Mouse (Mus musculus): Measurements from ENCODE around the gene Acnat1. TPM values are rescaled to one million over a fixed set of nuclear protein-coding genes. Genes with fewer than 3 reads are reported as not detected.

Gene Acnat1
- total and polyA plus RNA-seq, 3 experiments = not detected

Other genes with a start within 250 kb of the Acnat1 start
- not detected in 2 replicates for gene Acnat2, start 65.8 kb downstream of the Acnat1 start, total RNA-seq (2012; rRNA removed)
- not detected in 2 replicates for gene Acnat2, start 65.8 kb downstream of the Acnat1 start, total RNA-seq (2014; rRNA removed)
- not detected in 2 replicates for gene Acnat2, start 65.8 kb downstream of the Acnat1 start, polyA plus RNA-seq (2012; ENCODE audit: insufficient read length, low read depth)
- 0.04 TPM in 1 of 2 replicates, not detected in the other for gene Baat, start 32.6 kb upstream of the Acnat1 start, total RNA-seq (2012; rRNA removed)
- gene Baat, start 32.6 kb upstream of the Acnat1 start, total RNA-seq (2014; rRNA removed) = 0.18 TPM in 1 of 2 replicates, not detected in the other
- gene Baat, start 32.6 kb upstream of the Acnat1 start, polyA plus RNA-seq (2012; ENCODE audit: insufficient read length, low read depth) = 0.19 TPM in 1 of 2 replicates, not detected in the other
- 23.4 and 29.9 TPM in 2 replicates for gene Mrpl50, start 47.2 kb upstream of the Acnat1 start, total RNA-seq (2012; rRNA removed)
- 42.9 and 46.2 TPM in 2 replicates for gene Mrpl50, start 47.2 kb upstream of the Acnat1 start, total RNA-seq (2014; rRNA removed)
- 63.3 and 63.8 TPM in 2 replicates for gene Mrpl50, start 47.2 kb upstream of the Acnat1 start, polyA plus RNA-seq (2012; ENCODE audit: insufficient read length, low read depth)
- gene Zfp189, start 47.3 kb upstream of the Acnat1 start, total RNA-seq (2012; rRNA removed) = 4.7 and 5.1 TPM in 2 replicates
- 4.0 and 4.3 TPM in 2 replicates for gene Zfp189, start 47.3 kb upstream of the Acnat1 start, total RNA-seq (2014; rRNA removed)
- gene Zfp189, start 47.3 kb upstream of the Acnat1 start, polyA plus RNA-seq (2012; ENCODE audit: insufficient read length, low read depth) = 1.6 and 2.3 TPM in 2 replicates
- not detected in 2 replicates for gene Aldob, start 75.6 kb upstream of the Acnat1 start, total RNA-seq (2012; rRNA removed)
- not detected in 2 replicates for gene Aldob, start 75.6 kb upstream of the Acnat1 start, total RNA-seq (2014; rRNA removed)
- not detected in 2 replicates for gene Aldob, start 75.6 kb upstream of the Acnat1 start, polyA plus RNA-seq (2012; ENCODE audit: insufficient read length, low read depth)
- 0.13 TPM in 1 of 2 replicates, not detected in the other for gene Tmem246, start 124.0 kb upstream of the Acnat1 start, total RNA-seq (2012; rRNA removed)
- 0.22 and 0.24 TPM in 2 replicates for gene Tmem246, start 124.0 kb upstream of the Acnat1 start, total RNA-seq (2014; rRNA removed)
- 0.19 and 0.49 TPM in 2 replicates for gene Tmem246, start 124.0 kb upstream of the Acnat1 start, polyA plus RNA-seq (2012; ENCODE audit: insufficient read length, low read depth)
- gene Rnf20, start 158.1 kb upstream of the Acnat1 start, total RNA-seq (2012; rRNA removed) = 47.9 and 58.7 TPM in 2 replicates
- 50.6 and 54.0 TPM in 2 replicates for gene Rnf20, start 158.1 kb upstream of the Acnat1 start, total RNA-seq (2014; rRNA removed)
- 61.5 and 62.6 TPM in 2 replicates for gene Rnf20, start 158.1 kb upstream of the Acnat1 start, polyA plus RNA-seq (2012; ENCODE audit: insufficient read length, low read depth)
- gene Ppp3r2, start 208.1 kb upstream of the Acnat1 start, total RNA-seq (2012; rRNA removed) = not detected in 2 replicates
- not detected in 2 replicates for gene Ppp3r2, start 208.1 kb upstream of the Acnat1 start, total RNA-seq (2014; rRNA removed)
- gene Ppp3r2, start 208.1 kb upstream of the Acnat1 start, polyA plus RNA-seq (2012; ENCODE audit: insufficient read length, low read depth) = not detected in 2 replicates

Measured in CH12.LX (cell line).